Mouse (Mus musculus) adrenal gland, postnatal 10 days (tissue): ENCODE measurements around the gene Slc43a1. TPM values are rescaled to one million over a fixed set of nuclear protein-coding genes. Genes with fewer than 3 reads are reported as not detected.

ENCODE experiments used
- DNase-seq: peaks from one replicate; pipeline ENCODE4 v3.0.0; 2021; ENCODE audit warnings: mixed read lengths
- total RNA-seq, 2 experiments: library from RNA; stranded (reverse); gene quantifications; 2 replicates each; pipeline ENCODE4 v1.2.3; 2021

Slc43a1 gene
- total RNA-seq, 2 experiments from 2014 or later = 7.9 to 8.0 TPM

- DNase-seq = peak; percentile 84
These were observed 29.9 kb downstream of the Slc43a1 start for GRCm38 (mm10) chr2:84868521-84868943.

- DNase-seq = no peak
These were observed 30.3 kb downstream of the Slc43a1 start for GRCm38 (mm10) chr2:84868977-84869376.

GRCm38 (mm10) chr2:84870623-84871160 is 32.0 kb downstream of the Slc43a1 start:
- DNase-seq = no peak

GRCm38 (mm10) chr2:84872105-84872716 is 33.6 kb downstream of the Slc43a1 start:
- DNase-seq = peak; percentile 85

GRCm38 (mm10) chr2:84875842-84876241 is 37.2 kb downstream of the Slc43a1 start:
- DNase-seq = no peak

- no peak for DNase-seq
These were observed 41.9 kb downstream of the Slc43a1 start for GRCm38 (mm10) chr2:84880590-84880989.

GRCm38 (mm10) chr2:84882606-84883005 is 44.0 kb downstream of the Slc43a1 start:
- peak; percentile 30 for DNase-seq

GRCm38 (mm10) chr2:84883084-84883483 is 44.4 kb downstream of the Slc43a1 start:
- DNase-seq = no peak

GRCm38 (mm10) chr2:84883530-84883929 is 44.9 kb downstream of the Slc43a1 start:
- no peak for DNase-seq

- no peak for DNase-seq
These were observed 45.3 kb downstream of the Slc43a1 start for GRCm38 (mm10) chr2:84883942-84884341.

- DNase-seq = no peak
These were observed 46.0 kb downstream of the Slc43a1 start for GRCm38 (mm10) chr2:84884611-84885010.

GRCm38 (mm10) chr2:84885084-84886055 is 46.7 kb downstream of the Slc43a1 start:
- DNase-seq = no peak

GRCm38 (mm10) chr2:84886234-84886731 is 47.6 kb downstream of the Slc43a1 start, which contains the start of gene Rtn4rl2:
Rtn4rl2 (minus strand) TSS chr2:84886710.
- no peak for DNase-seq

- DNase-seq = peak; percentile 32
These were observed 48.2 kb downstream of the Slc43a1 start for GRCm38 (mm10) chr2:84886821-84887281.

- DNase-seq = peak; percentile 27
These were observed 49.0 kb downstream of the Slc43a1 start for GRCm38 (mm10) chr2:84887411-84888271.

- peak; percentile 84 for DNase-seq
These were observed 50.1 kb downstream of the Slc43a1 start for GRCm38 (mm10) chr2:84888657-84889315.

- no peak for DNase-seq
These were observed 50.8 kb downstream of the Slc43a1 start for GRCm38 (mm10) chr2:84889316-84890044.

GRCm38 (mm10) chr2:84890045-84890340 is 51.3 kb downstream of the Slc43a1 start:
- DNase-seq = peak; percentile 88

- no peak for DNase-seq
These were observed 54.7 kb downstream of the Slc43a1 start for GRCm38 (mm10) chr2:84893359-84893758.

- DNase-seq = no peak
These were observed 57.0 kb downstream of the Slc43a1 start for GRCm38 (mm10) chr2:84895495-84896198.
